Mouse (Mus musculus): ENCODE results near the gene Manba. TPM values are rescaled to one million over a fixed set of nuclear protein-coding genes. Genes with fewer than 3 reads are reported as not detected.

The Manba gene
- polyA plus RNA-seq, 1 experiment from 2014 or later, result 7.2 TPM

GRCm38 (mm10) chr3:135529670-135530069, 44.3 kb downstream of the Manba start:
- ATAC-seq (ENCODE audit: low read depth), result no peak
- Histone ChIP-seq H3K27ac (ENCODE audit: low read length) (no peak overlapping the region), H3K4me1 (ENCODE audit: control insufficient read depth, low read depth, low read length) (no peaks in the 10 kb centered on the region), H3K4me2 (ENCODE audit: low read depth, low read length) (no peak overlapping the region), H3K36me3 (ENCODE audit: control insufficient read depth, insufficient read depth) (no peaks in the 10 kb centered on the region), H3K9ac (ENCODE audit: low read depth, low read length) (no peak overlapping the region), H3K4me3 (ENCODE audit: low read depth, low read length) (no peak overlapping the region), H3K27me3 (ENCODE audit: control insufficient read depth, insufficient read depth, low read depth, low read length) (no peaks in the 10 kb centered on the region), H3K9me3 (replicated peaks; ENCODE audit: control insufficient read depth, low read length) (no peaks in the 10 kb centered on the region)
- WGBS (ENCODE audit: insufficient replicate concordance), result 75% methylated on average over 7 of the region's 7 CpGs

GRCm38 (mm10) chr3:135531762-135532161, 46.4 kb downstream of the Manba start:
- no peak for ATAC-seq (ENCODE audit: low read depth)
- Histone ChIP-seq H3K4me3 (ENCODE audit: low read depth, low read length) (no peak overlapping the region), H3K27ac (ENCODE audit: low read length) (no peak overlapping the region), H3K4me2 (ENCODE audit: low read depth, low read length) (no peak overlapping the region), H3K9ac (ENCODE audit: low read depth, low read length) (no peak overlapping the region), H3K4me1 (ENCODE audit: control insufficient read depth, low read depth, low read length) (no peaks in the 10 kb centered on the region), H3K9me3 (replicated peaks; ENCODE audit: control insufficient read depth, low read length) (no peaks in the 10 kb centered on the region), H3K27me3 (ENCODE audit: control insufficient read depth, insufficient read depth, low read depth, low read length) (no peaks in the 10 kb centered on the region), H3K36me3 (ENCODE audit: control insufficient read depth, insufficient read depth) (no peaks in the 10 kb centered on the region)
- 57% methylated on average over 2 of the region's 2 CpGs for WGBS (ENCODE audit: insufficient replicate concordance)

- Histone ChIP-seq H3K4me1 (ENCODE audit: control insufficient read depth, low read depth, low read length) (no peaks in the 10 kb centered on the region), H3K9ac (ENCODE audit: low read depth, low read length) (no peak overlapping the region), H3K27me3 (ENCODE audit: control insufficient read depth, insufficient read depth, low read depth, low read length) (no peaks in the 10 kb centered on the region), H3K9me3 (replicated peaks; ENCODE audit: control insufficient read depth, low read length) (no peaks in the 10 kb centered on the region), H3K4me2 (ENCODE audit: low read depth, low read length) (no peak overlapping the region), H3K4me3 (ENCODE audit: low read depth, low read length) (no peak overlapping the region), H3K36me3 (ENCODE audit: control insufficient read depth, insufficient read depth) (no peaks in the 10 kb centered on the region), H3K27ac (ENCODE audit: low read length) (no peak overlapping the region)
- 48% methylated on average over 4 of the region's 5 CpGs for WGBS (ENCODE audit: insufficient replicate concordance)
- peak; percentile 39; the same call in 1 of the 2 replicates for ATAC-seq (ENCODE audit: low read depth)
These were observed 48.7 kb downstream of the Manba start for GRCm38 (mm10) chr3:135534103-135534502.

DNA sequence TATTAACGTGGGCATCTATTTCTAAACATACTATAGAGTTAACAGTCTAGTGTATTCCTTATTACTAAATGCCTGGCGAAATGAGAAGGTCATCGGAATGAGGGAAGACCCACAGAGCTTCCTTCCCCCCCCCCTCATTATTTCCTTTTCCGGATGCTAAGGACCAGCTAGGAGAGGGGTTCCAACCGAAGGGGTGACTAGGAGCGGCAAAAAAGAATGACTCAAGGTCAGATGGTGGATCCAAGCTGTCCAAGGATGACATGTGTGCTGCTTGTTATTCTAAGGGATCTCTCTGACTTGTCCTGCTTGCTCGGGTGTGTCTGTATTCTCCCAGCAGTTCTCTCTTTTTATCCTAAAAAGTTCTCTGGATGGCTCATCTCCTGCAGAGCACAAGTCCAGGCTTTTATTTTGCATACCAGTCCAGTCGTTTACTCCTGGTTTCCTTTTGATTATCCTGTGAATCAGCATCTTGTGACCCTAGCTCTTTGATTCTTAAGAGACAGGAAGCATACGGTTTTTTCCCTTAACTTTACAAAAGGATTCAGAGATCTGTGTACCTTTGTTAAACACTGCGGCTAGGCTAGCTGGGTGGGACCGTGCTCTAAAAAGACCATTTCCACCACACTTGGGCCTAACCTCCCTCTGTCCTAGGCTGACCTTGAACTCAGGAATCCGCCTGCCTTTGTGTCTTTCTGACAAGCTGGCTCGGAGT, 61.0 kb downstream of the Manba start:
- no peak for ATAC-seq (ENCODE audit: low read depth)

DNA sequence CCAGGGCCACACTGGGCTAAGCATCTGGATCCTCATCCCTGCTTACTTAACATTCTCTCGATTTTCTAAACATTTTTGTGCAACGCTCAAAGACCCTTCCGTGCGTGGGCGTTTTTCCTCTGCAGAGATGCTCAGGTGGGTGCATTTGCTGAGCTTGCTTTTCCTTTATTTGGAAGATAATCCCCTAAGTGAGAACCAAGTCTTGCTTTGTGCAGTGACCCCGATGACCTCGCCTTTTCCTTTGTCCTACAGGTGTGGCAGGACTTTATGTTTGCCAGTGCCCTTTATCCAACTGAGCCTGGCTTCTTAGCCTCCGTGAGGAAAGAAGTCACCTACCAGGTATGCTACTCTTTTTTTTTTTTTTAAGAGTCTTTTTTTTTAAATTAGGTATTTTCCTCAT, 61.9 kb downstream of the Manba start:
- H3K4me3 ChIP-seq (ENCODE audit: low read depth, low read length), result no peak overlapping the region
- no peaks in the 10 kb centered on the region for H3K4me1 ChIP-seq (ENCODE audit: control insufficient read depth, low read depth, low read length)
- H3K9ac ChIP-seq (ENCODE audit: low read depth, low read length), result no peak overlapping the region
- H3K36me3 ChIP-seq (ENCODE audit: control insufficient read depth, insufficient read depth), result peaks cover 3% of the 10 kb centered on the region
- H3K9me3 ChIP-seq (replicated peaks; ENCODE audit: control insufficient read depth, low read length), result no peaks in the 10 kb centered on the region
- H3K4me2 ChIP-seq (ENCODE audit: low read depth, low read length), result no peak overlapping the region
- H3K27me3 ChIP-seq (ENCODE audit: control insufficient read depth, insufficient read depth, low read depth, low read length), result no peaks in the 10 kb centered on the region
- WGBS (ENCODE audit: insufficient replicate concordance), result 81% methylated on average over 8 of the region's 8 CpGs
- H3K27ac ChIP-seq (ENCODE audit: low read length), result no peak overlapping the region
- ATAC-seq (ENCODE audit: low read depth), result no peak

More for the DNA sequence above, 61.0 kb downstream of the Manba start:
- H3K9ac ChIP-seq (ENCODE audit: low read depth, low read length), result no peak overlapping the region
- no peaks in the 10 kb centered on the region for H3K4me1 ChIP-seq (ENCODE audit: control insufficient read depth, low read depth, low read length)
- no peak overlapping the region for H3K4me3 ChIP-seq (ENCODE audit: low read depth, low read length)
- H3K27me3 ChIP-seq (ENCODE audit: control insufficient read depth, insufficient read depth, low read depth, low read length), result no peaks in the 10 kb centered on the region
- H3K4me2 ChIP-seq (ENCODE audit: low read depth, low read length), result no peak overlapping the region
- no peak overlapping the region for H3K27ac ChIP-seq (ENCODE audit: low read length)
- 63% methylated on average over 13 of the region's 13 CpGs for WGBS (ENCODE audit: insufficient replicate concordance)
- H3K36me3 ChIP-seq (ENCODE audit: control insufficient read depth, insufficient read depth), result peaks cover 3% of the 10 kb centered on the region
- no peaks in the 10 kb centered on the region for H3K9me3 ChIP-seq (replicated peaks; ENCODE audit: control insufficient read depth, low read length)

DNA sequence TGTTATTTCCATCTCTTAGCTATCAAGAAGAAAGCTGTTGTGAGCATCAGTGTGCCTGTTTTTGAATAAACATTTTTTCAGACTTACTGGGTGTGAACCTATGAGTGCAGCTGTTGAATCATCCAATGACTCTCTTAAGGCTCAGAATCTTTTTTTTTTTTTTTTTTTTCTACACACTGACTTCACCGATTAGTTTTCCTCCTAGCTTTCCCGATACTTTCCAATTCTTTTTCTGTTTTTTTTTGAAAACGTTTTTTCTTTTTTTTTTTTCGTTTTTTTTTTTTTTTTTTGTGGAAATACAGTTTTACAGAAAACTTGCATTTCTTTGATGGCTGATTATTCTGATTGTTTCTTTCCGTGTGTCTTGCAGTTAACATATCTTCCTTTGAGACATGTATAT, 67.5 kb downstream of the Manba start:
- Histone ChIP-seq H3K36me3 (ENCODE audit: control insufficient read depth, insufficient read depth) (peaks cover 3% of the 10 kb centered on the region), H3K9ac (ENCODE audit: low read depth, low read length) (no peak overlapping the region), H3K4me1 (ENCODE audit: control insufficient read depth, low read depth, low read length) (no peaks in the 10 kb centered on the region), H3K4me3 (ENCODE audit: low read depth, low read length) (no peak overlapping the region), H3K9me3 (replicated peaks; ENCODE audit: control insufficient read depth, low read length) (no peaks in the 10 kb centered on the region), H3K4me2 (ENCODE audit: low read depth, low read length) (no peak overlapping the region), H3K27ac (ENCODE audit: low read length) (no peak overlapping the region), H3K27me3 (ENCODE audit: control insufficient read depth, insufficient read depth, low read depth, low read length) (no peaks in the 10 kb centered on the region)
- ATAC-seq (ENCODE audit: low read depth), result no peak
- 67% methylated on average over 5 of the region's 5 CpGs for WGBS (ENCODE audit: insufficient replicate concordance)

DNA sequence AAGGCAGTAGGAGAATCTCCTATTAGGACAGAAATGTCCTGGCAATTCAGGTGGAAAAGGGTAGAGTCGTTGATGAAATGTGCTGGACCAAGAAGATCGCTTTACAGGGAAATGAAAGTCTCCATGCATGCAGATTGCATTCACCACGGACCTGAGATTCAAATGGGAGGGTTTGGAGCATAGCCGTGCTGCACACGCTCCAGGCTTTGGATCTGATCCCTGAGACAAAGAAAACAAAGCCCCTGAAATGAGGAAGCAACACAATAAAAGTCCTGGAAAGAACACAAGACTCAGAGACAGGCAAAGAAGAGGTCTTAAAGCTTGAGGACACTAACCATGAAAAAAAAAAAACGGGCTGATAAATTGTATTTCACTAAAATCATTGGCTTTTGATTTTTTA, 69.8 kb downstream of the Manba start:
- ATAC-seq (ENCODE audit: low read depth), result no peak
- Histone ChIP-seq H3K4me3 (ENCODE audit: low read depth, low read length) (no peak overlapping the region), H3K36me3 (ENCODE audit: control insufficient read depth, insufficient read depth) (peaks cover 3% of the 10 kb centered on the region), H3K27me3 (ENCODE audit: control insufficient read depth, insufficient read depth, low read depth, low read length) (no peaks in the 10 kb centered on the region), H3K4me1 (ENCODE audit: control insufficient read depth, low read depth, low read length) (no peaks in the 10 kb centered on the region), H3K4me2 (ENCODE audit: low read depth, low read length) (no peak overlapping the region), H3K27ac (ENCODE audit: low read length) (no peak overlapping the region), H3K9ac (ENCODE audit: low read depth, low read length) (no peak overlapping the region), H3K9me3 (replicated peaks; ENCODE audit: control insufficient read depth, low read length) (no peaks in the 10 kb centered on the region)
- 69% methylated on average over 6 of the region's 6 CpGs for WGBS (ENCODE audit: insufficient replicate concordance)

GRCm38 (mm10) chr3:135556052-135556587, 70.7 kb downstream of the Manba start:
- H3K4me2 ChIP-seq (ENCODE audit: low read depth, low read length), result no peak overlapping the region
- no peak overlapping the region for H3K9ac ChIP-seq (ENCODE audit: low read depth, low read length)
- H3K4me1 ChIP-seq (ENCODE audit: control insufficient read depth, low read depth, low read length), result no peaks in the 10 kb centered on the region
- no peak overlapping the region for H3K4me3 ChIP-seq (ENCODE audit: low read depth, low read length)
- H3K27ac ChIP-seq (ENCODE audit: low read length), result no peak overlapping the region
- WGBS (ENCODE audit: insufficient replicate concordance), result 56% methylated on average over 7 of the region's 7 CpGs
- no peak for ATAC-seq (ENCODE audit: low read depth)
- no peaks in the 10 kb centered on the region for H3K9me3 ChIP-seq (replicated peaks; ENCODE audit: control insufficient read depth, low read length)
- peaks cover under 1% of the 10 kb centered on the region; the same call in 1 of the 2 replicates for H3K36me3 ChIP-seq (ENCODE audit: control insufficient read depth, insufficient read depth)
- no peaks in the 10 kb centered on the region for H3K27me3 ChIP-seq (ENCODE audit: control insufficient read depth, insufficient read depth, low read depth, low read length)

GRCm38 (mm10) chr3:135556851-135557662, 71.6 kb downstream of the Manba start:
- Histone ChIP-seq H3K9me3 (replicated peaks; ENCODE audit: control insufficient read depth, low read length) (no peaks in the 10 kb centered on the region), H3K4me1 (ENCODE audit: control insufficient read depth, low read depth, low read length) (no peaks in the 10 kb centered on the region), H3K9ac (ENCODE audit: low read depth, low read length) (no peak overlapping the region), H3K27ac (ENCODE audit: low read length) (no peak overlapping the region), H3K27me3 (ENCODE audit: control insufficient read depth, insufficient read depth, low read depth, low read length) (no peaks in the 10 kb centered on the region), H3K4me2 (ENCODE audit: low read depth, low read length) (no peak overlapping the region), H3K4me3 (ENCODE audit: low read depth, low read length) (no peak overlapping the region), H3K36me3 (ENCODE audit: control insufficient read depth, insufficient read depth) (no peaks in the 10 kb centered on the region)
- 74% methylated on average over 12 of the region's 12 CpGs for WGBS (ENCODE audit: insufficient replicate concordance)
- ATAC-seq (ENCODE audit: low read depth), result no peak

Data from liver, embryonic 16.5 days (tissue).